Mouse (Mus musculus) heart, postnatal 0 days (tissue): Measurements from ENCODE around the gene Timp3. TPM values are rescaled to one million over a fixed set of nuclear protein-coding genes. Genes with fewer than 3 reads are reported as not detected.

Experiments used
- ATAC-seq: fragments of 200-750 bp; cut with Nextera tagmentation; 2 replicates; pipeline ENCODE4 v1.8.0; 2017; ENCODE audit warnings: low read depth, moderate number of reproducible peaks, moderate library complexity; ENCODE audit not compliant: insufficient read depth
- DNase-seq: peaks from one replicate; pipeline ENCODE4 v3.0.0-alpha.2; 2016; ENCODE audit warnings: low spot score
- H3K27ac ChIP-seq: fragments of 300-500 bp; sonication (generic); 2 replicates; pipeline ENCODE4 v1.5.1; 2014; ENCODE audit warnings: low read depth, mild to moderate bottlenecking
- H3K27me3 ChIP-seq: fragments of 300-500 bp; sonication (generic); 2 replicates; pipeline ENCODE4 v1.6.1; 2014; ENCODE audit warnings: low read length, mixed read lengths; ENCODE audit not compliant: control insufficient read depth, insufficient read depth
- H3K36me3 ChIP-seq: fragments of 300-500 bp; sonication (generic); replicated peaks from 2 replicates; pipeline ENCODE4 v1.6.1; 2014; ENCODE audit warnings: low read length, mixed read lengths; ENCODE audit not compliant: control insufficient read depth, insufficient read depth
- H3K4me1 ChIP-seq: fragments of 300-500 bp; sonication (generic); 2 replicates; pipeline ENCODE4 v1.6.1; 2014; ENCODE audit warnings: antibody characterized with exemption; ENCODE audit not compliant: control insufficient read depth, insufficient read depth
- H3K4me2 ChIP-seq: fragments of 300-500 bp; sonication (generic); 2 replicates; pipeline ENCODE4 v1.6.1; 2014; ENCODE audit warnings: low read depth, mild to moderate bottlenecking, low read length, moderate library complexity
- H3K4me3 ChIP-seq: fragments of 300-500 bp; sonication (generic); 2 replicates; pipeline ENCODE4 v1.5.1; 2014; ENCODE audit warnings: low read depth, low read length
- H3K9ac ChIP-seq: fragments of 300-500 bp; sonication (generic); replicated peaks from 2 replicates; pipeline ENCODE4 v1.6.1; 2014; ENCODE audit warnings: low read depth, low read length, mixed read lengths
- H3K9me3 ChIP-seq: fragments of 300-500 bp; sonication (generic); replicated peaks from 2 replicates; pipeline ENCODE4 v1.6.1; 2016; ENCODE audit warnings: low read length; ENCODE audit not compliant: control insufficient read depth
- CTCF ChIP-seq: IDR thresholded peaks from 2 replicates; pipeline ENCODE4 v1.5.1; 2016; ENCODE audit warnings: antibody characterized with exemption, control low read depth, low read depth
- EP300 ChIP-seq: IDR thresholded peaks from 2 replicates; pipeline ENCODE4 v1.6.1; 2016; ENCODE audit warnings: antibody characterized with exemption, low read depth
- WGBS: fragments of 180-500 bp; shearing (Covaris S2); extraction: QIAGEN DNeasy Blood & Tissue Kit; methylation state at CpG from one replicate; pipeline ENCODE4 v1.1.7; 2014; 5-methylcytosine and 5-hydroxymethylcytosine counted together
- polyA plus RNA-seq: library from polyadenylated mRNA; unstranded; fragments of >200 nt; fragmentation: Nextera tagmentation; extraction: Ambion mirVana; gene quantifications from 2 replicates; pipeline ENCODE4 v1.2.1, GENCODE M21; 2015
- total RNA-seq: library from RNA; depleted of rRNA; stranded (reverse); fragments of >200 nt; gene quantifications from 2 replicates; pipeline ENCODE4 v1.2.3, GENCODE M21; 2014; ENCODE audit warnings: low replicate concordance

The Timp3 gene
- total and polyA plus RNA-seq, 2 experiments from 2014 or later, result 66.0 to 164 TPM

- Histone ChIP-seq H3K4me1 (peaks cover 62% of the 10 kb centered on the region), H3K9ac (no peak overlapping the region), H3K4me3 (no peak overlapping the region), H3K36me3 (peaks cover 13% of the 10 kb centered on the region; the same call in 1 of the 2 replicates), H3K4me2 (no peak overlapping the region), H3K27me3 (no peaks in the 10 kb centered on the region), H3K27ac (no peak overlapping the region), H3K9me3 (no peaks in the 10 kb centered on the region)
- ATAC-seq, result no peak
- no peak for DNase-seq
- WGBS, result 87% methylated on average over 5 of the region's 5 CpGs
- no peak for TF ChIP-seq EP300
Measured at GRCm38 (mm10) chr10:86320204-86320603, 20.0 kb downstream of the Timp3 start.

- no peaks in the 10 kb centered on the region for H3K9me3 ChIP-seq
- peaks cover 10% of the 10 kb centered on the region; the same call in 1 of the 2 replicates for H3K36me3 ChIP-seq
- peaks cover 58% of the 10 kb centered on the region for H3K4me1 ChIP-seq
- TF ChIP-seq CTCF (no peak), EP300 (no peak)
- peak; percentile 53 for ATAC-seq
- H3K4me2 ChIP-seq, result no peak overlapping the region
- DNase-seq, result no peak
- H3K27ac ChIP-seq, result peak overlapping the region; percentile 69
- 51% methylated on average over 8 of the region's 8 CpGs for WGBS
- H3K27me3 ChIP-seq, result no peaks in the 10 kb centered on the region
- H3K9ac ChIP-seq, result no peak overlapping the region
- no peak overlapping the region for H3K4me3 ChIP-seq
Measured at GRCm38 (mm10) chr10:86321194-86321593, 21.0 kb downstream of the Timp3 start.

GRCm38 (mm10) chr10:86322006-86322405 lies 21.8 kb downstream of the Timp3 start:
- DNase-seq (no peak), ATAC-seq (no peak)
- Histone ChIP-seq H3K4me1 (peaks cover 50% of the 10 kb centered on the region), H3K9ac (no peak overlapping the region), H3K4me3 (no peak overlapping the region), H3K27me3 (no peaks in the 10 kb centered on the region), H3K4me2 (no peak overlapping the region), H3K27ac (0 out of 2 replicates have a peak overlapping the region, but pooled peaks have one; percentile 69), H3K36me3 (peaks cover 13% of the 10 kb centered on the region; the same call in 1 of the 2 replicates), H3K9me3 (no peaks in the 10 kb centered on the region)
- no peak for TF ChIP-seq EP300
- TF ChIP-seq CTCF, result 0 out of 2 replicates have a peak, but pooled peaks have one; percentile 15
- 55% methylated on average over 1 of the region's 1 CpGs for WGBS

DNA sequence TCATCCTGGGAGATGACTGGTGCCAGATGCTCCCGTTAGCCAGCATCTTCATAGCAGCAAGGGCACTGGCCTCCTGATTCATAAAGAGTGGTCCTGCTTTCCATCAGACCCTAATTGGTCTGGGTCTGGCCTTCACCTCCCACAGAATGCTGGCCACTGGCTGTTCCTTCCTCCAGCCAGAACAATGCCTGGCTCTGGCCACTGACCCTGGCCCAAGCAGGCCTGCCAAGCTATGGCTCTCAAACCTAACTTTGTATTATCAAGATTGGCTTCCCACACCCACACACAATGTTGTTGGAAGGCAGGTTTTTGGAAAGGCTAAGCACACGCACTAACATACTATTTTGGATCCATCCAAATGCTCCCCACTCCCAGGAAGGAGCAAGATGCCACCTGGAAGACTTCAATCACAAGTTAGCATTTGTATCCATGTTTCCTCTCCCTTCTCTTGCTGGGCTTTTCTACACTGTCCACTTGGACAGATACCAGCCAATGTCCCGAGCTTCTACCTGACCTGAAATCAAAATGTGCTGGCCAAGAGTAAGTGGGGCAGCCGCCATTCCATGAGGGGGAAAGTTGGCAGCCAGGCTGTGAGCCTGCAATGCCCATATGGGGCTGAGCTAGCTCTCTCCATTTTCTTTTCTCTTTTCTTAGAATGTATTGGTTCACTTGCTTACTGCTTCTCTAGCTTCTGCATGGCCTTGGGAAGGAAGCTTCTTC lies 23.3 kb downstream of the Timp3 start:
- WGBS, result 61% methylated on average over 4 of the region's 4 CpGs
- Histone ChIP-seq H3K9ac (no peak overlapping the region), H3K4me3 (no peak overlapping the region), H3K27ac (no peak overlapping the region), H3K27me3 (no peaks in the 10 kb centered on the region), H3K4me2 (no peak overlapping the region), H3K4me1 (peaks cover 43% of the 10 kb centered on the region), H3K36me3 (peaks cover 20% of the 10 kb centered on the region; the same call in 1 of the 2 replicates), H3K9me3 (no peaks in the 10 kb centered on the region)
- TF ChIP-seq EP300 (no peak), CTCF (no peak)
- ATAC-seq (no peak), DNase-seq (no peak)

- H3K36me3 ChIP-seq, result peaks cover 20% of the 10 kb centered on the region; the same call in 1 of the 2 replicates
- peak overlapping the region; percentile 62 for H3K27ac ChIP-seq
- TF ChIP-seq EP300 (no peak), CTCF (no peak)
- WGBS, result 36% methylated on average over 6 of the region's 6 CpGs
- no peaks in the 10 kb centered on the region for H3K27me3 ChIP-seq
- no peak for DNase-seq
- H3K4me1 ChIP-seq, result peaks cover 52% of the 10 kb centered on the region
- no peak overlapping the region for H3K9ac ChIP-seq
- H3K4me3 ChIP-seq, result no peak overlapping the region
- H3K4me2 ChIP-seq, result no peak overlapping the region
- H3K9me3 ChIP-seq, result no peaks in the 10 kb centered on the region
- peak; percentile 36; the same call in 1 of the 2 replicates for ATAC-seq
Measured at GRCm38 (mm10) chr10:86325272-86325671, 25.1 kb downstream of the Timp3 start.

GRCm38 (mm10) chr10:86328143-86328542 lies 28.0 kb downstream of the Timp3 start:
- ATAC-seq (no peak), DNase-seq (no peak)
- TF ChIP-seq EP300 (no peak), CTCF (no peak)
- Histone ChIP-seq H3K4me1 (peaks cover 60% of the 10 kb centered on the region), H3K9ac (no peak overlapping the region), H3K27ac (no peak overlapping the region), H3K27me3 (no peaks in the 10 kb centered on the region), H3K4me3 (no peak overlapping the region), H3K9me3 (no peaks in the 10 kb centered on the region), H3K36me3 (peaks cover 13% of the 10 kb centered on the region), H3K4me2 (no peak overlapping the region)
- 90% methylated on average over 4 of the region's 4 CpGs for WGBS
